Mouse (Mus musculus) heart, postnatal 25 days (tissue): ENCODE data around the gene Midn. TPM values are rescaled to one million over a fixed set of nuclear protein-coding genes. Genes with fewer than 3 reads are reported as not detected.

ENCODE experiments used
- DNase-seq: peaks from one replicate; pipeline ENCODE4 v3.0.0; 2022; ENCODE audit warnings: low spot score
- intact Hi-C: fragments of 180-260 bp; cut with DNase I; formaldehyde crosslinking; loops from one replicate; pipeline ENCODE4 v1.15.1; 2025
- total RNA-seq, 2 experiments: library from RNA; stranded (reverse); gene quantifications; 2 replicates each; pipeline ENCODE4 v1.2.3; 2021

The Midn gene
- total RNA-seq, 2 experiments from 2014 or later: 92.1 to 120 TPM

- DNase-seq: no peak
- intact Hi-C loops: no loop called here
Observed at GRCm38 (mm10) chr10:80123932-80124562, 24.0 kb upstream of the Midn start.

- no peak for DNase-seq
- intact Hi-C loops: no loop called here
Observed at GRCm38 (mm10) chr10:80127920-80128319, 20.2 kb upstream of the Midn start.

GRCm38 (mm10) chr10:80129846-80130245, 18.2 kb upstream of the Midn start:
- DNase-seq: no peak

GRCm38 (mm10) chr10:80130403-80131031, 17.6 kb upstream of the Midn start:
- intact Hi-C loops: no loop called here
- no peak for DNase-seq

More at GRCm38 (mm10) chr10:80129846-80130245, 18.2 kb upstream of the Midn start:
- intact Hi-C loops: no loop called here

GRCm38 (mm10) chr10:80131316-80131951, 16.6 kb upstream of the Midn start:
- intact Hi-C loops: no loop called here
- no peak for DNase-seq

GRCm38 (mm10) chr10:80131952-80132350, 16.1 kb upstream of the Midn start:
- intact Hi-C loops: no loop called here
- no peak for DNase-seq

GRCm38 (mm10) chr10:80133226-80133849, 14.7 kb upstream of the Midn start:
- intact Hi-C loops: no loop called here
- peak; percentile 37 for DNase-seq

- no peak for DNase-seq
Observed at GRCm38 (mm10) chr10:80134421-80134820, 13.7 kb upstream of the Midn start.

GRCm38 (mm10) chr10:80135161-80135560, 12.9 kb upstream of the Midn start:
- no peak for DNase-seq
- intact Hi-C loops: loop anchor here (5.0 kb wide), 1 partner anchor 148 kb away; the partner anchor contains the start of gene Cnn2

More at GRCm38 (mm10) chr10:80134421-80134820, 13.7 kb upstream of the Midn start:
- intact Hi-C loops: no loop called here

GRCm38 (mm10) chr10:80135641-80136040, 12.4 kb upstream of the Midn start:
- intact Hi-C loops: loop anchor here (5.0 kb wide), 1 partner anchor 148 kb away; the partner anchor contains the start of gene Cnn2
- DNase-seq: no peak

GRCm38 (mm10) chr10:80136179-80136951, 11.7 kb upstream of the Midn start:
- DNase-seq: no peak
- intact Hi-C loops: loop anchor here (5.0 kb wide), 1 partner anchor 149 kb away; the partner anchor contains the start of gene Cnn2

GRCm38 (mm10) chr10:80136952-80137625, 11.0 kb upstream of the Midn start:
- DNase-seq: no peak
- intact Hi-C loops: loop anchor here (5.0 kb wide), 1 partner anchor 150 kb away; the partner anchor contains the start of gene Cnn2

- DNase-seq: no peak
Observed at GRCm38 (mm10) chr10:80137626-80138552, 10.2 kb upstream of the Midn start.

GRCm38 (mm10) chr10:80138553-80139438, 9.3 kb upstream of the Midn start, which contains the start of gene Atp5d:
Gene Atp5d (plus strand): TSS chr10:80138632.
- DNase-seq: peak; percentile 36
- intact Hi-C loops: loop anchor here (5.0 kb wide), 1 partner anchor 151 kb away; the partner anchor contains the start of gene Cnn2

More at GRCm38 (mm10) chr10:80137626-80138552, 10.2 kb upstream of the Midn start:
- intact Hi-C loops: loop anchor here (5.0 kb wide), 1 partner anchor 151 kb away; the partner anchor contains the start of gene Cnn2

- intact Hi-C loops: loop anchor here (5.0 kb wide), 1 partner anchor 152 kb away; the partner anchor contains the start of gene Cnn2
Observed at GRCm38 (mm10) chr10:80139439-80139775, 8.7 kb upstream of the Midn start.

GRCm38 (mm10) chr10:80139975-80140665, 8.0 kb upstream of the Midn start:
- intact Hi-C loops: loop anchor here (2.0 to 10.0 kb wide), 3 partner anchors 153 to 285 kb away; partner anchors contain the start of genes Cnn2 and Ptbp1
- DNase-seq: no peak

More at GRCm38 (mm10) chr10:80139439-80139775, 8.7 kb upstream of the Midn start:
- no peak for DNase-seq
